In the genomic region with DNA sequence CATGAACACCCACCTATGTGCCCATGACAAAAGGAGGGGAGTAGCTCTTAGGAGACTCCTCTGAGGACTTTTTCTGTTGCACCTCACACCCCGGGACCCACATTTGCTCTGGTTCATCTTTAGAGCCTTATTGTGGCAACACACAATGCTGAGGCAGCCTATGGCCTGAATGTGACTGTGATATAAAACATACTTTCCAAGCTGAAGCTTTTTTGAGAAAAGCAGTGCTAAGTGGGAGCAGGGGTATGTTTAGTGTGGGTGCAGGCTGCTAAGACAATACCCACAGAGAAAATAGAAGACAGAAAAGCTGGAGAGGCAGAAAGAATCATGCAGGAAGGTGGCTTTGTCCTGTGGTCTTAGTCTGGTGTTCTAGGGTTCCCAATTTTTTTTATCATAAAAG, we compare ENCODE assay signal across 23 mouse cellular contexts.
DNase-seq lines count a peak whose midpoint lies in the region; TF ChIP-seq lines count a peak whose summit lies in the region.
"Had no signal": no experiment of that assay in that cellular context is flagged by ENCODE, and none has a peak within 500 bp of the region (broad histone marks: within the 10 kb centered on the region; RNA-seq: fewer than 3 reads in every experiment).

No protein-coding gene starts in this region.

- H3K4me3 ChIP-seq in MEL (ENCODE audit: control insufficient read depth in 1 of 2, insufficient read depth in 1 of 2, low read depth in 2 of 2, low read length in 2 of 2) = no peak overlapping the region
- no peak overlapping the region for H3K4me3 ChIP-seq in limb, embryonic 10.5 days
- H3K4me3 ChIP-seq: embryonic facial prominence, embryonic 13.5 days; embryonic facial prominence, embryonic 15.5 days; erythroblast, embryonic 14.5 days; forebrain, embryonic 10.5 days; forebrain, embryonic 12.5 days had no signal

- intact Hi-C loops in heart, postnatal 14 days (cut with DNase I) = no loop called here

- no peaks in the 10 kb centered on the region for H3K9me3 ChIP-seq in MEL (replicated peaks; ENCODE audit: insufficient read depth, low read length)
- H3K9me3 ChIP-seq in limb, embryonic 10.5 days (replicated peaks) = no peaks in the 10 kb centered on the region
- H3K9me3 ChIP-seq: embryonic facial prominence, embryonic 13.5 days; embryonic facial prominence, embryonic 15.5 days; forebrain, embryonic 10.5 days; forebrain, embryonic 12.5 days; G1E had no signal

- no peak overlapping the region for H3K9ac ChIP-seq in MEL (ENCODE audit: control insufficient read depth, low read depth, low read length, poor library complexity, severe bottlenecking)
- H3K9ac ChIP-seq: embryonic facial prominence, embryonic 13.5 days; embryonic facial prominence, embryonic 15.5 days; forebrain, embryonic 12.5 days had no signal

- H3K27me3 ChIP-seq in MEL (ENCODE audit: control insufficient read depth in 1 of 2, insufficient read depth in 2 of 2, low read length in 2 of 2) = no peaks in the 10 kb centered on the region
- H3K27me3 ChIP-seq in limb, embryonic 10.5 days (ENCODE audit: low read depth, poor library complexity, severe bottlenecking) = no peaks in the 10 kb centered on the region
- H3K27me3 ChIP-seq: CH12.LX; embryonic facial prominence, embryonic 13.5 days; embryonic facial prominence, embryonic 15.5 days; forebrain, embryonic 12.5 days had no signal

- no peak for TF ChIP-seq CTCF in MEL (IDR thresholded peaks at IDR 0.05 in 2 of 3, conservative IDR thresholded peaks at IDR 0.05 in 1 of 3; ENCODE audit: control insufficient read depth in 1 of 3, insufficient read depth in 1 of 3, low read depth in 2 of 3, low read length in 3 of 3, poor library complexity in 1 of 3, severe bottlenecking in 1 of 3)

- WGBS in limb, embryonic 10.5 days = 96% methylated on average over 1 of the region's 1 CpGs

- 0 out of 4 replicates have a peak, but pooled peaks cover 0 to 2% of the 10 kb centered on the region in 2 experiments for H3K36me3 ChIP-seq in MEL (ENCODE audit: control insufficient read depth in 1 of 2, insufficient read depth in 2 of 2, low read length in 2 of 2)
- H3K36me3 ChIP-seq in limb, embryonic 10.5 days = no peaks in the 10 kb centered on the region
- H3K36me3 ChIP-seq: embryonic facial prominence, embryonic 13.5 days; embryonic facial prominence, embryonic 15.5 days; forebrain, embryonic 10.5 days; forebrain, embryonic 12.5 days; G1E had no signal

- TF ChIP-seq EP300 in MEL (IDR thresholded peaks at IDR 0.05; ENCODE audit: low read depth in 1 of 2, low read length in 2 of 2) = no peak

- H3K27ac ChIP-seq in MEL (ENCODE audit: control insufficient read depth, low read depth, low read length) = no peak overlapping the region
- H3K27ac ChIP-seq in limb, embryonic 10.5 days = no peak overlapping the region
- H3K27ac ChIP-seq: embryonic facial prominence, embryonic 13.5 days; embryonic facial prominence, embryonic 15.5 days; forebrain, embryonic 10.5 days; forebrain, embryonic 12.5 days had no signal

- peak; percentile 74 for DNase-seq in heart, adult 11 months
- DNase-seq in heart, postnatal 14 days = no peak
- DNase-seq in MEL (ENCODE audit: low read depth, low spot score) = peak; percentile 14
- peak; percentile 54 for DNase-seq in brain, adult 2 months (ENCODE audit: low read depth, low spot score)
- no peak for DNase-seq in limb, embryonic 10.5 days (ENCODE audit: low spot score)
- no peak for DNase-seq in adrenal gland, adult 18-20 months (ENCODE audit: low spot score in 2 of 2)
- DNase-seq: adrenal gland, adult 8-10 months; adrenal gland, postnatal 14 days; adrenal gland, postnatal 36 days; cerebellum, adult 11 months; cerebellum, adult 18-20 months; cerebellum, adult 8-10 months; cerebellum, adult 9-11 months; cerebellum, postnatal 14 days; cerebellum, postnatal 36 days; embryo, embryonic 11 days had no signal

- no peaks in the 10 kb centered on the region for H3K79me2 ChIP-seq in MEL (ENCODE audit: control insufficient read depth, insufficient read depth, low read length, poor library complexity)

- H3K4me1 ChIP-seq in MEL (ENCODE audit: control insufficient read depth in 1 of 2, insufficient read depth in 2 of 2, low read length in 2 of 2) = peaks cover 0 to 5% of the 10 kb centered on the region in 2 experiments; a peak in 1 of 4 replicates
- no peaks in the 10 kb centered on the region for H3K4me1 ChIP-seq in limb, embryonic 10.5 days
- H3K4me1 ChIP-seq: embryonic facial prominence, embryonic 13.5 days; embryonic facial prominence, embryonic 15.5 days; forebrain, embryonic 10.5 days; forebrain, embryonic 12.5 days had no signal

- TF ChIP-seq RAD21 in MEL (IDR thresholded peaks at IDR 0.05; ENCODE audit: low read depth, low read length) = no peak

- TF ChIP-seq POLR2A in MEL (IDR thresholded peaks at IDR 0.05; ENCODE audit: control insufficient read depth in 1 of 2, insufficient read depth in 1 of 2, low read depth in 1 of 2, low read length in 2 of 2, poor library complexity in 1 of 2) = no peak

TF ChIP-seq in MEL, 35 proteins besides CTCF, POLR2A, EP300 and RAD21:
- TF ChIP-seq ZC3H11A (IDR thresholded peaks at IDR 0.05; ENCODE audit: low read depth, low read length) = no peak
- 0 out of 2 replicates have a peak, but pooled peaks have one; percentile 3 for TF ChIP-seq MAX (IDR thresholded peaks at IDR 0.05; ENCODE audit: low read length)

Comparison
In these comparisons a context has a peak if more than half of its experiments do, and no peak if none do; other contexts are left out.
1. DNase-seq: peak in heart, adult 11 months (single experiment), MEL (single experiment) and brain, adult 2 months (single experiment); none in heart, postnatal 14 days (0 of 2), limb, embryonic 10.5 days (single experiment) and adrenal gland, adult 18-20 months (0 of 2).